Mouse (Mus musculus) limb, embryonic 14.5 days (tissue): Measurements from ENCODE around the gene Hoxd9. TPM values are rescaled to one million over a fixed set of nuclear protein-coding genes. Genes with fewer than 3 reads are reported as not detected.

ENCODE experiments used
- ATAC-seq: fragments of 200-750 bp; cut with Nextera tagmentation; 2 replicates; pipeline ENCODE4 v1.8.0; 2017; ENCODE audit warnings: low read depth, moderate number of reproducible peaks, moderate TSS enrichment; ENCODE audit not compliant: low FRiP score
- DNase-seq: peaks from one replicate; pipeline ENCODE4 v3.0.0-alpha.2; 2015; ENCODE audit warnings: low spot score
- H3K27ac ChIP-seq: fragments of 300-500 bp; sonication (generic); replicated peaks from 2 replicates; pipeline ENCODE4 v1.5.1; 2014; ENCODE audit warnings: low read depth, mild to moderate bottlenecking, low read length, moderate library complexity, mixed read lengths
- H3K27me3 ChIP-seq: fragments of 300-500 bp; sonication (generic); 2 replicates; pipeline ENCODE4 v1.6.1; 2014; ENCODE audit warnings: low read length, mixed read lengths; ENCODE audit not compliant: control insufficient read depth, insufficient read depth
- H3K36me3 ChIP-seq: fragments of 300-500 bp; sonication (generic); 2 replicates; pipeline ENCODE4 v1.6.1; 2014; ENCODE audit warnings: mild to moderate bottlenecking, low read length, moderate library complexity, mixed read lengths; ENCODE audit not compliant: control insufficient read depth, insufficient read depth
- H3K4me1 ChIP-seq: fragments of 300-500 bp; sonication (generic); 2 replicates; pipeline ENCODE4 v1.6.1; 2014; ENCODE audit warnings: antibody characterized with exemption, low read length, mixed read lengths; ENCODE audit not compliant: control insufficient read depth, insufficient read depth
- H3K4me2 ChIP-seq: fragments of 300-500 bp; sonication (generic); replicated peaks from 2 replicates; pipeline ENCODE4 v1.6.1; 2014; ENCODE audit warnings: low read depth, mild to moderate bottlenecking, low read length, moderate library complexity; ENCODE audit not compliant: severe bottlenecking
- H3K4me3 ChIP-seq: fragments of 300-500 bp; sonication (generic); replicated peaks from 2 replicates; pipeline ENCODE4 v1.5.1; 2014; ENCODE audit warnings: low read length
- H3K9ac ChIP-seq: fragments of 300-500 bp; sonication (generic); 2 replicates; pipeline ENCODE4 v1.6.1; 2014; ENCODE audit warnings: mild to moderate bottlenecking, low read depth, low read length, moderate library complexity; ENCODE audit not compliant: severe bottlenecking
- H3K9me3 ChIP-seq: fragments of 300-500 bp; sonication (generic); 2 replicates; pipeline ENCODE4 v1.6.1; 2016; ENCODE audit warnings: low read length; ENCODE audit not compliant: control insufficient read depth
- POLR2A ChIP-seq: fragments of 200-500 bp; IDR thresholded peaks from 2 replicates; pipeline ENCODE4 v1.8.0; 2012; ENCODE audit warnings: inconsistent platforms, mild to moderate bottlenecking, moderate library complexity, borderline replicate concordance; ENCODE audit not compliant: insufficient read depth, insufficient read length; ENCODE audit errors: extremely low read depth
- WGBS: fragments of 180-500 bp; shearing (Covaris S2); extraction: QIAGEN DNeasy Blood & Tissue Kit; methylation state at CpG from one replicate; pipeline ENCODE4 v1.1.7; 2014; 5-methylcytosine and 5-hydroxymethylcytosine counted together
- microRNA counts: library from miRNA; unstranded; fragments of <30 nt; microRNA quantifications from one replicate; lab custom pipeline; 2016
- microRNA-seq: library from miRNA; unstranded; fragments of <30 nt; microRNA quantifications from one replicate; pipeline ENCODE4, GENCODE M21; 2016
- polyA plus RNA-seq, 2 experiments: library from polyadenylated mRNA; depleted of rRNA in 1 of 2; stranded (reverse) in 1 of 2; unstranded in 1 of 2; fragments of >200 nt; fragmentation: Nextera tagmentation in 1 of 2; extraction: Ambion mirVana in 1 of 2; gene quantifications; 2 replicates each; pipeline versions ENCODE4 v1.2.1 to v1.2.3; 2012 to 2014

Hoxd9 gene
- polyA plus RNA-seq, 2 experiments = 8.7 to 19.6 TPM

DNA sequence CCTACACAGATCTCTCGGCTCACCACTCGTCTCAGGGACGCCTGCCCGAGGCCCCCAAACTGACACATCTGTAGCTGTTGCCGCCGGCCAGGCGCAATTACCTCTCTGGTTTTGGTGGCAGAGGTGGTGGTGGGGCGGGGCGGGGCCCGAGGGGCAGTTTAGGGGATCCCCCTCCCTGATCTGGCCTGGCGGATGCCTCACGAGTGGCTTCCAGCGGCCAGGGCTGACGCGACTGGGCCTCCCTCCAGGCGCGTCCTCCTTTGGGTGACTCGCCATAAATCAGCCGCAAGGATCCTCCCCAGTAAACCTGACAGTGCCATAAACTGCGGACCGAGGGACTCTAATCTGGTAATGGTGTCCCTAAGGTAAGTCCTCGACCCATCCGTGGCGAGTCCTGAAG lies 49.5 kb downstream of the Hoxd9 start:
- peaks cover 98% of the 10 kb centered on the region for H3K27me3 ChIP-seq
- DNase-seq = no peak
- no peaks in the 10 kb centered on the region for H3K36me3 ChIP-seq
- H3K4me1 ChIP-seq = peaks cover 11% of the 10 kb centered on the region
- H3K4me3 ChIP-seq = peak overlapping the region; percentile 22
- no peak for TF ChIP-seq POLR2A
- WGBS = 9% methylated on average over 23 of the region's 24 CpGs
- H3K4me2 ChIP-seq = 0 out of 2 replicates have a peak overlapping the region, but pooled peaks have one; percentile 21
- no peak for ATAC-seq
- H3K9ac ChIP-seq = no peak overlapping the region
- no peaks in the 10 kb centered on the region for H3K9me3 ChIP-seq
- H3K27ac ChIP-seq = no peak overlapping the region

DNA sequence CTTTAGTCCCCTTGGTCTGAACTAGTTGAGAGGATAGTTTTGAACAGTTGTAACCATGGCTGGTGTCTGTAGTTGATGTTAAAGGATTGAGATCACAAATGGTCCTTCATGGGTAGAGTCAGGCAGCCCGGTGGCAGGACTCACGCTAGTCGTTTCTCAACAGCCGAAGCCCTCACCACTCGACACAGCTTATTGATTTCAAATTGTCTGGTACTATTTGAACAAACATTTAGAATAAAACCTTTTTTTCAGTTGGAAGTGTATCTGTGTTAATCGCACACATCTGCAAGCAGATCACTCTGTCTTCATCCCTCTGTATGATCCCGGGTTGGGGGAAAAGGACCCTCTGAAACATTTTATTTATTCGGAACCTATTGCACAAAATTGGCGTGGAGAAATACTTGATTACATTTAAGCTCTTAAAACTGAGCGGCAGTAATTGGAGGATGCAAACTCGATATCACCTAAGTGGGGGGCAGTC lies 50.2 kb downstream of the Hoxd9 start:
- Histone ChIP-seq H3K27me3 (peaks cover 98% of the 10 kb centered on the region), H3K4me3 (no peak overlapping the region), H3K4me1 (peaks cover 15% of the 10 kb centered on the region), H3K27ac (no peak overlapping the region), H3K9ac (no peak overlapping the region), H3K4me2 (no peak overlapping the region), H3K36me3 (no peaks in the 10 kb centered on the region), H3K9me3 (no peaks in the 10 kb centered on the region)
- DNase-seq (no peak), ATAC-seq (no peak)
- no peak for TF ChIP-seq POLR2A
- 19% methylated on average over 11 of the region's 11 CpGs for WGBS

DNA sequence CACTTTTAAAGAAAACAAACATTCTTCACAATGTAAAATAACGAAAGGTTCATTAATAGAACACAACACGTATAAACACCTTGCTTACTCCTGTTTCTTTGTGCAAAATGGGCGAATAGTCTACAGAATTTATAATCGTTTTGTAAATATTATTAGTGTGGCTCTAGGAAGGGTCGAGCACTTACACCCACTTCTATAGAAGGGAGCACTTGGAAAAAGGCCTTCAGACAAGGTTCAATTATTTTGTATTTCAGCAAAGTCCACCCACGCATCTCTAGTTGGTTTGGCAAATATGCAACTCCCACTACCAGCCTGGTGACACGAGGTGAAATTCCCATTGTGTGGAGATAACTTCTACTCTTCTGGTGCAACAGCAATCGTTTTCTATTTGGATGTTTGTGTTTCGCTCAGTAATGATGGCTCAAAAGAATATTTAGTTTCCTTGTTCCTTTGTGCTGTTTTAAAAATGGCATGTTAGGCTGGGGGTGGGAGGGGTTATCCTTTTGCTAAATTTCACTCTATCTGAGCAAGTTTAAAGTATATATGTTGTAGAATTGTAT lies 51.0 kb downstream of the Hoxd9 start:
- Histone ChIP-seq H3K9me3 (no peaks in the 10 kb centered on the region), H3K4me2 (no peak overlapping the region), H3K4me1 (peaks cover 19% of the 10 kb centered on the region), H3K9ac (no peak overlapping the region), H3K36me3 (no peaks in the 10 kb centered on the region), H3K27ac (no peak overlapping the region), H3K4me3 (no peak overlapping the region), H3K27me3 (peaks cover 99% of the 10 kb centered on the region)
- no peak for ATAC-seq
- 21% methylated on average over 9 of the region's 9 CpGs for WGBS
- no peak for TF ChIP-seq POLR2A
- DNase-seq = no peak

DNA sequence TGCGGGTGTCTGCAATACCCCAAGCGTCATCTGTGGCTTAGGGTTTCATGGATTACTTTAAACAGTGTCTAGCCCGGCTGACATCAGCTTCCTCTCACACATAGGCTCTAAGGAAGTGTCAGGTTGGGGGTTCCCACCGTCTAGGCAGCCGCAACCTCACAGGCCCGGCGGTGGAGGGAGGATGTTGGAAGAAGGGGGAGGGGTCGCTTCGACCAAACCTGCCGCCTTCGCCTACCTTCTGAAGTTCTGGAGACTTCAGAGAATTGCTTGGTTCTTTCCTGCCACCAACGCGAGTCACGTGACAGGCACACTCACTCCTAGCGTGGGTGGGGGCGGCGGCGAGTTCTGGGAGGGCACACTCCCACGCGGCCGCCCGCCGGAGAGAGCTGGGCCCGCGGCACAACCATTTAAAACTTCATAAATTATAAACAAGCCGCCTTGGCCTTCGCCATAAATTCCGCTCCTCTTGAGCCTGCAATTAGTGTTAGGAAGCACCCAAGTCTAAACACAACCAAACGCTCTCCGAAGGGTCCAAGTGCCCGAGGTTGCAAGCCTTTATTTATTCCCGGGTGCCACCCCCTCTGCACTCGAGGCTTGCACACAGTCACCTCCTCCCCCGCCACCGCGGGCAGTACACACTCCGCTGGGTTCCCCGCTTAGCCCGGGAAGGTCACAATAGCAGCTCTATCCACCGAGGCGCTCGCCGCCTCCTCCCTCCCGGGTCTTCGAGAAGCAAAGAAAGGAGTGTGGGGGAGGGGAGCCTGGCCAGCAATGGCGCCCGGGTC lies 52.0 kb downstream of the Hoxd9 start:
- Histone ChIP-seq H3K4me3 (peak overlapping the region; percentile 31), H3K27me3 (peaks cover 98% of the 10 kb centered on the region), H3K9me3 (no peaks in the 10 kb centered on the region), H3K27ac (no peak overlapping the region), H3K4me2 (peak overlapping the region; percentile 52), H3K9ac (no peak overlapping the region), H3K36me3 (no peaks in the 10 kb centered on the region), H3K4me1 (peaks cover 19% of the 10 kb centered on the region)
- DNase-seq (no peak), ATAC-seq (peak; percentile 16; the same call in 1 of the 2 replicates)
- WGBS = under 1% methylated on average over 44 of the region's 47 CpGs
- TF ChIP-seq POLR2A = no peak

MicroRNA genes within 50 kb of the gene (microRNA counts, 519-probe panel; counts per million panel counts)
- 3,574 counts per million, percentile 72 among the panel's probes with 10 or more counts for microRNA mmu-miR-10b (lab: Ali Mortazavi, UCI)

Small RNA genes within 50 kb of the gene (microRNA-seq; reads per million reads assigned to microRNA genes)
- not detected for gene Gm44463
- 11,758 reads per million, percentile 94 among the genes with 10 or more reads in this experiment for gene Mir10b

Other genes with a start within 250 kb of the Hoxd9 start
- 26.5 and 27.4 TPM in 2 replicates for gene Lnpk, start 118.3 kb upstream of the Hoxd9 start, polyA plus RNA-seq (2012; rRNA removed)
- 35.3 and 38.4 TPM in 2 replicates for gene Lnpk, start 118.3 kb upstream of the Hoxd9 start, polyA plus RNA-seq (2014; fragmentation: Nextera tagmentation; extraction: Ambion mirVana)
- 8.9 and 15.2 TPM in 2 replicates for gene Evx2, start 38.2 kb upstream of the Hoxd9 start, polyA plus RNA-seq (2012; rRNA removed)
- gene Evx2, start 38.2 kb upstream of the Hoxd9 start, polyA plus RNA-seq (2014; fragmentation: Nextera tagmentation; extraction: Ambion mirVana) = 2.3 and 3.4 TPM in 2 replicates
- gene Hoxd13, start 29.4 kb upstream of the Hoxd9 start, polyA plus RNA-seq (2012; rRNA removed) = 109 and 150 TPM in 2 replicates
- gene Hoxd13, start 29.4 kb upstream of the Hoxd9 start, polyA plus RNA-seq (2014; fragmentation: Nextera tagmentation; extraction: Ambion mirVana) = 54.6 and 70.5 TPM in 2 replicates
- 43.3 and 58.3 TPM in 2 replicates for gene Hoxd12, start 22.7 kb upstream of the Hoxd9 start, polyA plus RNA-seq (2012; rRNA removed)
- gene Hoxd12, start 22.7 kb upstream of the Hoxd9 start, polyA plus RNA-seq (2014; fragmentation: Nextera tagmentation; extraction: Ambion mirVana) = 38.4 and 53.0 TPM in 2 replicates
- gene Hoxd11, start 18.2 kb upstream of the Hoxd9 start, polyA plus RNA-seq (2012; rRNA removed) = 40.0 and 60.8 TPM in 2 replicates
- gene Hoxd11, start 18.2 kb upstream of the Hoxd9 start, polyA plus RNA-seq (2014; fragmentation: Nextera tagmentation; extraction: Ambion mirVana) = 21.4 and 30.0 TPM in 2 replicates
- 37.9 and 39.4 TPM in 2 replicates for gene Hoxd10, start 5.8 kb upstream of the Hoxd9 start, polyA plus RNA-seq (2012; rRNA removed)
- gene Hoxd10, start 5.8 kb upstream of the Hoxd9 start, polyA plus RNA-seq (2014; fragmentation: Nextera tagmentation; extraction: Ambion mirVana) = 18.3 and 26.1 TPM in 2 replicates
- gene Hoxd8, start 6.9 kb downstream of the Hoxd9 start, polyA plus RNA-seq (2012; rRNA removed) = 12.7 and 13.1 TPM in 2 replicates
- 11.4 and 12.8 TPM in 2 replicates for gene Hoxd8, start 6.9 kb downstream of the Hoxd9 start, polyA plus RNA-seq (2014; fragmentation: Nextera tagmentation; extraction: Ambion mirVana)
- 2.3 and 2.8 TPM in 2 replicates for gene Hoxd3, start 14.2 kb downstream of the Hoxd9 start, polyA plus RNA-seq (2012; rRNA removed)
- 0.59 and 0.95 TPM in 2 replicates for gene Hoxd3, start 14.2 kb downstream of the Hoxd9 start, polyA plus RNA-seq (2014; fragmentation: Nextera tagmentation; extraction: Ambion mirVana)
- 14.7 and 17.8 TPM in 2 replicates for gene Hoxd4, start 14.2 kb downstream of the Hoxd9 start, polyA plus RNA-seq (2012; rRNA removed)
- gene Hoxd4, start 14.2 kb downstream of the Hoxd9 start, polyA plus RNA-seq (2014; fragmentation: Nextera tagmentation; extraction: Ambion mirVana) = 0.63 and 0.73 TPM in 2 replicates
- gene Gm28230, start 29.0 kb downstream of the Hoxd9 start, polyA plus RNA-seq (2012; rRNA removed) = 5.0 and 5.9 TPM in 2 replicates
- gene Gm28230, start 29.0 kb downstream of the Hoxd9 start, polyA plus RNA-seq (2014; fragmentation: Nextera tagmentation; extraction: Ambion mirVana) = 0.18 and 0.21 TPM in 2 replicates
- gene Hoxd1, start 65.3 kb downstream of the Hoxd9 start, polyA plus RNA-seq (2012; rRNA removed) = 0.50 and 0.59 TPM in 2 replicates
- gene Hoxd1, start 65.3 kb downstream of the Hoxd9 start, polyA plus RNA-seq (2014; fragmentation: Nextera tagmentation; extraction: Ambion mirVana) = 0.44 and 0.48 TPM in 2 replicates
- 69.0 and 72.4 TPM in 2 replicates for gene Mtx2, start 128.1 kb downstream of the Hoxd9 start, polyA plus RNA-seq (2012; rRNA removed)
- gene Mtx2, start 128.1 kb downstream of the Hoxd9 start, polyA plus RNA-seq (2014; fragmentation: Nextera tagmentation; extraction: Ambion mirVana) = 121 and 132 TPM in 2 replicates